Mouse (Mus musculus): ENCODE measurements around the gene Slc43a2.

DNA sequence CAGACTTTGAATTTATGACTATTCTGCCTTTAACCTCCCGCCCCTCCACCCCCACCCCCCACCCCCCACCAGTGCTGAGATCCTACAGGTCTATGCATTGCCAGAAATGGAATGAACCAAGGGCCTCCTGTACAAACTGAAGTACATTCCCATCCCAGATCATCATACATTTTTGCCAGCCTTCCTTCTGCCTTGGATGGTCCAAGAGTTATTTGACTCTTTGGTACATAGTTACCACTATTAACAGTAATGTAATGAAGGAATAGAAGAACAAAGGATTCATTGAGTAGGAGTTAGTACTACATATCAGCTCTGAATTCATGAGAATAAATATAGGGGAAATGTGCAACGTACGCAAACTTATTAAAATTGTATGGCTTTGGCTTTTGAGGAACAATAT, 45.3 kb upstream of the Slc43a2 start:
- TF ChIP-seq CTCF (IDR thresholded peaks at IDR 0.05; ENCODE audit: insufficient read depth, low read depth, low read length): no peak
- TF ChIP-seq POLR2A (IDR thresholded peaks at IDR 0.05; ENCODE audit: insufficient read depth, low read depth, low read length): no peak

All from olfactory bulb, adult 2 months (tissue).